Mouse (Mus musculus) MEL-GATA-1-ER (cell line): ENCODE measurements at regions not wholly inside any gene's neighbourhood (a gene's known extent, or its start where the extent isn't known, plus 50 kb on each side); places are given as distances from the start of the nearest gene placed in this dataset.

ENCODE experiments used
- DNase-seq: peaks from one replicate; pipeline ENCODE4 v3.0.0-alpha.2; 2012; ENCODE audit warnings: low read depth; ENCODE audit errors: extremely low read depth

GRCm38 (mm10) chr5:146636859-146637258 lies 51.8 kb upstream of the Gpr12 start:
- DNase-seq, result no peak
